Mouse (Mus musculus) cerebellum, adult (tissue): ENCODE results near the gene Miga1.
"Not testable (repeated sequence)": the region's sequence is repeated elsewhere in the genome, so short reads cannot be mapped to it uniquely, and the experiment has no call there.

Experiments used
- ATAC-seq: cut with Nextera tagmentation; 2 replicates; pipeline ENCODE4 v1.9.2; 2017; ENCODE audit warnings: mild to moderate bottlenecking, moderate library complexity, mixed read lengths; ENCODE audit not compliant: insufficient number of reproducible peaks, low FRiP score, low TSS enrichment

The Miga1 gene

GRCm38 (mm10) chr3:152332104-152332503 is 8.1 kb downstream of the Miga1 start:
- ATAC-seq = no peak

- ATAC-seq = no peak
Observed at GRCm38 (mm10) chr3:152321765-152322547, 18.3 kb downstream of the Miga1 start.

- ATAC-seq = no peak
Observed at GRCm38 (mm10) chr3:152320972-152321645, 19.1 kb downstream of the Miga1 start.

- ATAC-seq = not testable (repeated sequence)
Observed at GRCm38 (mm10) chr3:152316447-152317173, 23.6 kb downstream of the Miga1 start.

- peak; percentile 96 for ATAC-seq
Observed at GRCm38 (mm10) chr3:152315613-152316012, 24.6 kb downstream of the Miga1 start.

- ATAC-seq = not testable (repeated sequence)
Observed at GRCm38 (mm10) chr3:152314666-152315065, 25.5 kb downstream of the Miga1 start.

GRCm38 (mm10) chr3:152309250-152309645 is 31.0 kb downstream of the Miga1 start:
- ATAC-seq = no peak

GRCm38 (mm10) chr3:152308485-152309249 is 31.5 kb downstream of the Miga1 start:
- no peak for ATAC-seq

GRCm38 (mm10) chr3:152305971-152306370 is 34.2 kb downstream of the Miga1 start:
- no peak for ATAC-seq

- ATAC-seq = no peak
Observed at GRCm38 (mm10) chr3:152305080-152305479, 35.1 kb downstream of the Miga1 start.

GRCm38 (mm10) chr3:152304093-152304815 is 36.0 kb downstream of the Miga1 start:
- no peak for ATAC-seq

GRCm38 (mm10) chr3:152302991-152303390 is 37.2 kb downstream of the Miga1 start:
- no peak for ATAC-seq

GRCm38 (mm10) chr3:152300376-152301337 is 39.5 kb downstream of the Miga1 start:
- no peak for ATAC-seq

- ATAC-seq = no peak
Observed at GRCm38 (mm10) chr3:152295896-152296295, 44.3 kb downstream of the Miga1 start.

- ATAC-seq = no peak
Observed at GRCm38 (mm10) chr3:152294400-152294799, 45.8 kb downstream of the Miga1 start.

- ATAC-seq = no peak
Observed at GRCm38 (mm10) chr3:152293530-152294181, 46.6 kb downstream of the Miga1 start.

- ATAC-seq = no peak
Observed at GRCm38 (mm10) chr3:152291895-152292294, 48.3 kb downstream of the Miga1 start.

- ATAC-seq = no peak
Observed at GRCm38 (mm10) chr3:152290175-152290798, 49.9 kb downstream of the Miga1 start.
